Mouse (Mus musculus): ENCODE results near the gene Col4a2.

Gene Col4a2

GRCm38 (mm10) chr8:11327298-11327697 is 14.7 kb downstream of the Col4a2 start:
- no peak for DNase-seq

GRCm38 (mm10) chr8:11327722-11328417 is 15.3 kb downstream of the Col4a2 start:
- no peak for DNase-seq

- DNase-seq: no peak
Measured at GRCm38 (mm10) chr8:11331561-11331960, 19.0 kb downstream of the Col4a2 start.

GRCm38 (mm10) chr8:11333746-11334145 is 21.1 kb downstream of the Col4a2 start:
- no peak for DNase-seq

GRCm38 (mm10) chr8:11334493-11334892 is 21.9 kb downstream of the Col4a2 start:
- no peak for DNase-seq

GRCm38 (mm10) chr8:11335238-11335637 is 22.6 kb downstream of the Col4a2 start:
- no peak for DNase-seq

GRCm38 (mm10) chr8:11336346-11336745 is 23.7 kb downstream of the Col4a2 start:
- DNase-seq: peak; percentile 41 to 49

- DNase-seq: no peak
Measured at GRCm38 (mm10) chr8:11337642-11338041, 25.0 kb downstream of the Col4a2 start.

- DNase-seq: no peak
Measured at GRCm38 (mm10) chr8:11338507-11338906, 25.9 kb downstream of the Col4a2 start.

GRCm38 (mm10) chr8:11340310-11341110 is 27.9 kb downstream of the Col4a2 start:
- DNase-seq: no peak

- no peak for DNase-seq
Measured at GRCm38 (mm10) chr8:11341111-11341566, 28.5 kb downstream of the Col4a2 start.

GRCm38 (mm10) chr8:11344459-11344858 is 31.9 kb downstream of the Col4a2 start:
- no peak for DNase-seq

- no peak for DNase-seq
Measured at GRCm38 (mm10) chr8:11346225-11346624, 33.6 kb downstream of the Col4a2 start.

GRCm38 (mm10) chr8:11347699-11348098 is 35.1 kb downstream of the Col4a2 start:
- DNase-seq: no peak

- no peak for DNase-seq
Measured at GRCm38 (mm10) chr8:11348622-11349021, 36.0 kb downstream of the Col4a2 start.

- no peak for DNase-seq
Measured at GRCm38 (mm10) chr8:11351355-11351754, 38.8 kb downstream of the Col4a2 start.

GRCm38 (mm10) chr8:11352514-11352913 is 39.9 kb downstream of the Col4a2 start:
- peak in 1 of 2 experiments; percentile 10 for DNase-seq

GRCm38 (mm10) chr8:11354800-11355451 is 42.3 kb downstream of the Col4a2 start:
- DNase-seq: no peak

GRCm38 (mm10) chr8:11355900-11356299 is 43.3 kb downstream of the Col4a2 start:
- DNase-seq: no peak

GRCm38 (mm10) chr8:11356776-11357175 is 44.2 kb downstream of the Col4a2 start:
- DNase-seq: peak in 1 of 2 experiments; percentile 15

- no peak for DNase-seq
Measured at GRCm38 (mm10) chr8:11357921-11358436, 45.4 kb downstream of the Col4a2 start.

- DNase-seq: peak; percentile 37 to 62
Measured at GRCm38 (mm10) chr8:11359846-11360245, 47.2 kb downstream of the Col4a2 start.

Data from cerebellum, postnatal 14 days (tissue).